Mouse (Mus musculus): ENCODE measurements around the gene Ctu1. TPM values are rescaled to one million over a fixed set of nuclear protein-coding genes. Genes with fewer than 3 reads are reported as not detected.
A peak's percentile ranks its signal among the peaks of the same experiment; 100 is the strongest.

Gene Ctu1
- 2.4 and 3.6 TPM in 2 replicates for polyA plus RNA-seq (2011; ENCODE audit: insufficient read depth, insufficient read length, low replicate concordance, missing spikeins)

- WGBS, result under 1% methylated on average over 26 of the region's 26 CpGs
- peak within 1 kb of the TSS; percentile 42; the same call in 1 of the 2 replicates for H3K27ac ChIP-seq (ENCODE audit: control insufficient read depth, insufficient read depth, low read depth, low read length, poor library complexity)
- TF ChIP-seq POLR2A (IDR thresholded peaks at IDR 0.05; ENCODE audit: borderline replicate concordance, control insufficient read depth, low read depth, low read length), result peak; percentile 51; the same call in 1 of the 2 replicates
- no peak for TF ChIP-seq CTCF (IDR thresholded peaks at IDR 0.05; ENCODE audit: control insufficient read depth, insufficient read depth, low read length)
- H3K4me1 ChIP-seq (ENCODE audit: control insufficient read depth, insufficient read depth, low read length), result peaks cover 1% of the 10 kb centered on the region; the same call in 1 of the 2 replicates
- peak within 1 kb of the TSS; percentile 89 for H3K4me3 ChIP-seq (replicated peaks; ENCODE audit: control insufficient read depth, low read depth, low read length)
These were observed at the start of gene Ctu1 for GRCm38 (mm10) chr7:43671809-43672580. Gene Ctu1, plus strand, starts transcription at chr7:43672016.

DNA sequence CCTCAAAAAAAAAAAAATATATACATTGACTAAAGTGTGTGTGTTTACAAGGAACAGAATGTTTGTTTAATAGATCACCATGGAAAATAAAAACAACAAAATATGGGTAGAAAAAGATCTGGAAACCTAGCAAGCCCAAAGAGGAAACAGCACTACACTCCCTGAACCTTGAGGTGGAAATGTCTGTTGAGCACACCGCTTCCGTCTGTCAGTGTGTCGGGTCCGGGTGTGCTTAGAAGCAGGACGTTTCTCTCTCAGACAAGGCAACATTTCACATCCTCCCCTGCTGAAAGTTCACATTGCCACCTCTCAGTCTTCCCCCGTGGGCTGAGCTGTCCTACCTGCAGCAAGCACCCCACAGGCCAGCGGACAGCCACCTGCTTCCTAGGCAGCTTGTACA, 48.9 kb upstream of the Ctu1 start:
- peaks cover 2% of the 10 kb centered on the region; the same call in 1 of the 2 replicates for H3K4me1 ChIP-seq (ENCODE audit: control insufficient read depth, insufficient read depth, low read length)
- WGBS, result 33% methylated on average over 7 of the region's 7 CpGs
- H3K4me3 ChIP-seq (replicated peaks; ENCODE audit: control insufficient read depth, low read depth, low read length), result no peak overlapping the region
- no peak for TF ChIP-seq POLR2A (IDR thresholded peaks at IDR 0.05; ENCODE audit: borderline replicate concordance, control insufficient read depth, low read depth, low read length)
- no peak for TF ChIP-seq CTCF (IDR thresholded peaks at IDR 0.05; ENCODE audit: control insufficient read depth, insufficient read depth, low read length)
- H3K27ac ChIP-seq (ENCODE audit: control insufficient read depth, insufficient read depth, low read depth, low read length, poor library complexity), result no peak overlapping the region; the same call in 1 of the 2 replicates

GRCm38 (mm10) chr7:43623819-43624218, 48.0 kb upstream of the Ctu1 start:
- TF ChIP-seq CTCF (IDR thresholded peaks at IDR 0.05; ENCODE audit: control insufficient read depth, insufficient read depth, low read length) (no peak), POLR2A (IDR thresholded peaks at IDR 0.05; ENCODE audit: borderline replicate concordance, control insufficient read depth, low read depth, low read length) (no peak)
- H3K4me3 ChIP-seq (replicated peaks; ENCODE audit: control insufficient read depth, low read depth, low read length), result no peak overlapping the region
- WGBS, result 55% methylated on average over 10 of the region's 10 CpGs
- H3K27ac ChIP-seq (ENCODE audit: control insufficient read depth, insufficient read depth, low read depth, low read length, poor library complexity), result no peak overlapping the region
- H3K4me1 ChIP-seq (ENCODE audit: control insufficient read depth, insufficient read depth, low read length), result peaks cover 2% of the 10 kb centered on the region; the same call in 1 of the 2 replicates

- TF ChIP-seq POLR2A (IDR thresholded peaks at IDR 0.05; ENCODE audit: borderline replicate concordance, control insufficient read depth, low read depth, low read length) (no peak), CTCF (IDR thresholded peaks at IDR 0.05; ENCODE audit: control insufficient read depth, insufficient read depth, low read length) (no peak)
- H3K4me1 ChIP-seq (ENCODE audit: control insufficient read depth, insufficient read depth, low read length), result peaks cover 2% of the 10 kb centered on the region; the same call in 1 of the 2 replicates
- no peak overlapping the region for H3K27ac ChIP-seq (ENCODE audit: control insufficient read depth, insufficient read depth, low read depth, low read length, poor library complexity)
- WGBS, result 75% methylated on average over 3 of the region's 3 CpGs
- no peak overlapping the region for H3K4me3 ChIP-seq (replicated peaks; ENCODE audit: control insufficient read depth, low read depth, low read length)
These were observed 46.8 kb upstream of the Ctu1 start for GRCm38 (mm10) chr7:43625065-43625464.

DNA sequence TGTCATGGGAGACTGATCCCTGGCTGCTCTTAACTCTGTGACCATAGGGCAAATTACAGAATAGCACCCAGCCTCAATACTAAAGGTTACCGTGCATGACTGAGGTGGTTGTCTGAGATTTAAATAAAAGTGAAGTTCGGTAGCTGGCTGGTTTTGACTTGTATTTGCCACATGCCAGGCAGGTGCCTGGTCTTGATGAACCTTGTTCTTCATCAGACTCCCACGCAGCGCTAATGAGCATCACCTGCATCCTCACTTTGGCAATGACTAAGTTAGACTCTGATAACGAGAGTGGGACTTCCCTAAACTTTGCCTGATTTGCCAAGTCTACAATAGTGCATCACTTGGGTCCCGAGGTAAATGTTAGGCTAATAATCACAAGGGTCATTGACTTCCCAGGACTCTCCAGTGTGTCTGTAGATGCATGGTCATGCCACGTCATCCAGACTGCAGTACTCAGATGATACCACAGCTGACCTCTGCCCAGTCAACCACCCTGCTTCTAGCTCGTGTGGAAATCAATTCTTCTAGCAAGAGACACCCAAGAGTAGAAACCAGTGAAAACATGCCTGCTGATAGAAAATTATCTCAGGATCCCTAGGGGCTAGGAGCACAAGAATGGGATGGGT, 45.9 kb upstream of the Ctu1 start:
- no peak overlapping the region for H3K27ac ChIP-seq (ENCODE audit: control insufficient read depth, insufficient read depth, low read depth, low read length, poor library complexity)
- H3K4me1 ChIP-seq (ENCODE audit: control insufficient read depth, insufficient read depth, low read length), result peaks cover 2% of the 10 kb centered on the region; the same call in 1 of the 2 replicates
- TF ChIP-seq POLR2A (IDR thresholded peaks at IDR 0.05; ENCODE audit: borderline replicate concordance, control insufficient read depth, low read depth, low read length), result no peak
- no peak for TF ChIP-seq CTCF (IDR thresholded peaks at IDR 0.05; ENCODE audit: control insufficient read depth, insufficient read depth, low read length)
- 67% methylated on average over 8 of the region's 8 CpGs for WGBS
- H3K4me3 ChIP-seq (replicated peaks; ENCODE audit: control insufficient read depth, low read depth, low read length), result no peak overlapping the region

- Histone ChIP-seq H3K4me3 (replicated peaks; ENCODE audit: control insufficient read depth, low read depth, low read length) (no peak overlapping the region), H3K27ac (ENCODE audit: control insufficient read depth, insufficient read depth, low read depth, low read length, poor library complexity) (no peak overlapping the region), H3K4me1 (ENCODE audit: control insufficient read depth, insufficient read depth, low read length) (peaks cover 5% of the 10 kb centered on the region; the same call in 1 of the 2 replicates)
- TF ChIP-seq CTCF (IDR thresholded peaks at IDR 0.05; ENCODE audit: control insufficient read depth, insufficient read depth, low read length) (no peak), POLR2A (IDR thresholded peaks at IDR 0.05; ENCODE audit: borderline replicate concordance, control insufficient read depth, low read depth, low read length) (no peak)
- WGBS, result 79% methylated on average over 4 of the region's 4 CpGs
These were observed 37.9 kb upstream of the Ctu1 start for GRCm38 (mm10) chr7:43633940-43634339.

GRCm38 (mm10) chr7:43634500-43634899, 37.3 kb upstream of the Ctu1 start, which contains the start of gene Ceacam18:
Gene Ceacam18, plus strand, starts transcription at chr7:43634707.
- Histone ChIP-seq H3K27ac (ENCODE audit: control insufficient read depth, insufficient read depth, low read depth, low read length, poor library complexity) (no peak within 1 kb of the TSS), H3K4me3 (replicated peaks; ENCODE audit: control insufficient read depth, low read depth, low read length) (no peak within 1 kb of the TSS), H3K4me1 (ENCODE audit: control insufficient read depth, insufficient read depth, low read length) (peaks cover 5% of the 10 kb centered on the region; the same call in 1 of the 2 replicates)
- 46% methylated on average over 6 of the region's 6 CpGs for WGBS
- TF ChIP-seq POLR2A (IDR thresholded peaks at IDR 0.05; ENCODE audit: borderline replicate concordance, control insufficient read depth, low read depth, low read length), result no peak
- TF ChIP-seq CTCF (IDR thresholded peaks at IDR 0.05; ENCODE audit: control insufficient read depth, insufficient read depth, low read length), result no peak

GRCm38 (mm10) chr7:43636194-43636593, 35.6 kb upstream of the Ctu1 start:
- Histone ChIP-seq H3K4me3 (replicated peaks; ENCODE audit: control insufficient read depth, low read depth, low read length) (no peak overlapping the region), H3K27ac (ENCODE audit: control insufficient read depth, insufficient read depth, low read depth, low read length, poor library complexity) (0 out of 2 replicates have a peak overlapping the region, but pooled peaks have one; percentile 26)
- WGBS, result 23% methylated on average over 2 of the region's 2 CpGs

More at GRCm38 (mm10) chr7:43636194-43636593, 35.6 kb upstream of the Ctu1 start:
- TF ChIP-seq CTCF (IDR thresholded peaks at IDR 0.05; ENCODE audit: control insufficient read depth, insufficient read depth, low read length) (no peak), POLR2A (IDR thresholded peaks at IDR 0.05; ENCODE audit: borderline replicate concordance, control insufficient read depth, low read depth, low read length) (no peak)
- H3K4me1 ChIP-seq (ENCODE audit: control insufficient read depth, insufficient read depth, low read length), result peaks cover 5% of the 10 kb centered on the region; the same call in 1 of the 2 replicates

Data from bone marrow, adult 2 months (tissue).